Mouse (Mus musculus): ENCODE measurements around the gene Vmn1r218.
"Not testable (repeated sequence)": the region's sequence is repeated elsewhere in the genome, so short reads cannot be mapped to it uniquely, and the experiment has no call there.

Gene Vmn1r218

DNA sequence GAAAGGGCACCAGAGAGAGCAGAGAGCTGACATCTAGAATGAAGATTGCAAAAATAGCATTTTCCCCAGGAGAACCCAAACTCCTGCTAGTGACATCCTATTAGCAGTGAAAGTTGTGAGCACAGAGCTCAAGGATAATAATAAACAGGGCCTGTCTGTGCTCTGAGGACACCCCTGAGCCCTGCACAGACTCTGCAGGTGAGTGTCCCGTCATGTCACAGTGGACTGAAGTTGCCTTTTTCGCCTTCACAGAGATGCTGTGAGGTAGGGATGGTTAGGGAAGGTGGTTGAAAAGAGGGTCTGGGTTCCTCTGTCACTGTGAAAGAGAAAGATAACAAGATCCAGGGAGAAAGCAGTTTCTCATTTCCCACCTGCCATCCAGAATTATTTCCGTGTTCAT lies at the start of gene Vmn1r218:
Gene Vmn1r218 (plus strand): TSS at position 57 of the 400 bp plus-strand sequence.
- in situ Hi-C loops (cut with MboI, MseI) = no loop called here

GRCm38 (mm10) chr13:23094386-23094785 lies 38.6 kb upstream of the Vmn1r218 start:
- in situ Hi-C loops (cut with MboI, MseI) = no loop called here

DNA sequence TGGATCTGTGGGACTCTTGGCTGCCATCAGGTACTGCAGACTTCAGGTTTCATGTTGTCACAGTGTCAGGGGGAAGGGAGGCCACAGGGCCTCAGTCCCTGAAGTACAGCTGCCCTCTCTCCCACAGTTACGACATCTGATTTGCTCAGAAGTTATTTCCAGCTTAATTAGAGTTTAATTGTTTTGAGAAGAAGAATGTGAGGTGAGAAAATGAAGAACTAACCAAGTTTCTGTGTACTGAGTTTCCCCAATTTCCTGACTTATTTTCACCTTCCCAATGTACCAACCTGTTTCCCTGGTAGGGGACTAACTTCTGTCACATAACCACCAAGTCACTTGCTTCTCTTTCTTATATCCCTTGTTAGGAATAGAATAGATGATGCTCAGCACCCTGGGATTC lies 14.8 kb upstream of the Vmn1r218 start, which contains the start of gene Vmn1r217:
Gene Vmn1r217 (minus strand): TSS at position 101 of the 400 bp plus-strand sequence.
- in situ Hi-C loops (cut with MboI, MseI) = not testable (repeated sequence)

- in situ Hi-C loops (cut with MboI, MseI) = no loop called here
These were observed 12.3 kb upstream of the Vmn1r218 start for GRCm38 (mm10) chr13:23120611-23121010.

- in situ Hi-C loops (cut with MboI, MseI) = no loop called here
These were observed 546 bp downstream of the Vmn1r218 start for GRCm38 (mm10) chr13:23133501-23133900.

- in situ Hi-C loops (cut with MboI, MseI) = no loop called here
These were observed 5.9 kb downstream of the Vmn1r218 start for GRCm38 (mm10) chr13:23138880-23139279.

DNA sequence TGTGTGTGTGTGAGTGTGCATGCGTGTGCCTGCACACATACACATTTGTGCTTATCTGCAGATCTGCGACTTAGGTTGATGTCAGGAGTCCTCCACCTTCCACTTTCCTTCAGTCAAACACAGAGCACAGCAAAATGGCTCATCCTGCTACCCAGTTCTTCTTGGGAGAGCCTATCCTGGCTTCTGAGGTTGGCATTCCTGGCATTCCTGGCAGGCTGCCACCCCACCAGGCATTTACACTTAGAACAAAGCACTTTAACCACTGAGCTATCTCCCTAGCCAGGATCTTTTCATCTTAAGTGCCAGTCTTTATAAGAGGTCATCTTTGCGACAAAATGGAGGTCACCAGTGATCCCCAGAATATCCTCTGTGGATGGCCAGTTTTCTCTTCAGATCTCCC lies 24.9 kb downstream of the Vmn1r218 start:
- in situ Hi-C loops (cut with MboI, MseI) = no loop called here

- in situ Hi-C loops (cut with MboI, MseI) = no loop called here
These were observed 26.1 kb downstream of the Vmn1r218 start, which contains the start of gene Vmn1r219 for GRCm38 (mm10) chr13:23159012-23159411. Gene Vmn1r219 (plus strand): TSS chr13:23159312.

DNA sequence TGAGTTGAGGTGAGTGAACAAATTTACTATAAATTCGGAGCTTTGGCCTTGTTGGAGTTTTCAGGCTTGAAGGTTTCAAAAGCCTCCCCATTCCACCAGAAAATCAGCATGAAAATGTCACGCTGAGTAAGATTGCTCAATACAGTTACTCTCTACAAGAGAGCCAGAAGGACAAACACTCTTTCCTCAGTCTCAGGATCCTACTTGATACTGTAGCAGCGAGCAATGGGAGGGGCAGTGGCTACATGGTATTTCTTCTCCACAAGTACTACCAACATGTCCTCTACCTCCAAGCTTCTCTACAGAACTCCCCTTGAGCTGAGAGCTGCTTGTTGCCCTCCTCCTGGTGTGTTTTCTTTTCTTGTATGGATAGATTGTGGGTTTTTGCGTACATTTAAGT lies 33.5 kb downstream of the Vmn1r218 start:
- in situ Hi-C loops (cut with MboI, MseI) = not testable (repeated sequence)

DNA sequence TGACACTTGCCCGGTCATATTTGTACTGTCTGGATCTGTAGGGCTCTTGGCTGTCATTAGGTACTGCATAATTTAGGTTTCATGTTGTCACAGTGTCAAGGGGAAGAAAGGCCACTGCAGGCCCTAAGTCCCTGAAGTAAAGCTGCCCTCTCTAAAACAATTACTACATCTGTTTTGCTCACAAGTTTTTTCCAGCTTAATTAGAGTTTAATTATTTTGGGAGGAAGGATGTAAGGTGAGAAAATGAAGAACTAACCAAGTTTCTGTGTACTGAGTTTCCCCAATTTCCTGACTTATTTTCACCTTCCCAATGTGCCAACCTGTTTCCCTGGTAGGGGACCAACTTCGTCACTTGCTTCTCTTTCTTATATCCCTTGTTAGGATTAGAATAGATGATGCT lies 54.9 kb downstream of the Vmn1r218 start, which contains the start of gene Vmn1r220:
Gene Vmn1r220 (minus strand): TSS at position 101 of the 400 bp plus-strand sequence.
- in situ Hi-C loops (cut with MboI, MseI) = no loop called here
